Mouse (Mus musculus) urinary bladder, postnatal 25 days (tissue): Measurements from ENCODE around the gene Ybx2.

Source experiments
- DNase-seq: peaks from one replicate; pipeline ENCODE4 v3.0.0; 2022; ENCODE audit warnings: low spot score

Gene Ybx2

DNA sequence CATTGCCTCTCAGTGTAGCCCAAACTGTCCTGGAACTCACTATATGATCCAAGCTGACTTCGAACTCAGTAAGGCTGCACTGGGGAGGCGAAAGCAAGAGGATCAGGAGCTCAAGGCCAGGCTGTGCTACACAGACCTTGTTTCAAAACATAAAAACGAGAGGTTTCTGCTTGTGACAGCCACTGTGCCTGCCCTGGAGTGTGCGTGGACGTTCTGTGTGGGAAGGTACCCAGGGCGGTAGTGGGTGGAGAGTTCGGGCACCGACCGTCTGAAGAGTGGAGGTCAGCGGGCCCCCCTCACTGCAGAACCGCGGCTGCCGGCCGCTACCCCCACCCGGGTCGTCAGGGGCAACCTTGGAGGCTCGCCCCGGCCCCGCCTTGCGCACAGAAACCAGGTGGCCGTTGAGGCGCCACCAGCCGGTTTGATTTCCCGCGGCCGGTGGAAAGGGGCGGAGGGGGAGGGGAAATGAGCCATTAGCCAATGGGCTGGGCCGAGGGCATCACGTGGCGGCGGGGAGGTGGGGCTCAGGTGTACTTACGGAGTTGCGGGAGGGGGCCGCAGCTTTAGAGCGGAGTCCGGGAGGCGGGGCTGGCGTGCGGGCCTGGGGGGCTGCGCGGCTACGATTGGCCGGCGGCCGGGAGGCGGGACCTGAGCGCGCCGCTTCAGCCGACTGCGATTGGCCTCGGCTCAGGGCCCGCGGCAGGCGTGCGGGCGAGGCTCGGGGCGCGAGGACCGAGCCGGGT is at the start of gene Ybx2:
TSS of gene Ybx2 (plus strand) at position 660 of the 743 bp plus-strand sequence.
- peak; percentile 77 for DNase-seq

GRCm38 (mm10) chr11:69886907-69887635 is 48.5 kb upstream of the Ybx2 start:
- no peak for DNase-seq

GRCm38 (mm10) chr11:69891482-69891881 is 44.1 kb upstream of the Ybx2 start:
- DNase-seq: no peak

DNA sequence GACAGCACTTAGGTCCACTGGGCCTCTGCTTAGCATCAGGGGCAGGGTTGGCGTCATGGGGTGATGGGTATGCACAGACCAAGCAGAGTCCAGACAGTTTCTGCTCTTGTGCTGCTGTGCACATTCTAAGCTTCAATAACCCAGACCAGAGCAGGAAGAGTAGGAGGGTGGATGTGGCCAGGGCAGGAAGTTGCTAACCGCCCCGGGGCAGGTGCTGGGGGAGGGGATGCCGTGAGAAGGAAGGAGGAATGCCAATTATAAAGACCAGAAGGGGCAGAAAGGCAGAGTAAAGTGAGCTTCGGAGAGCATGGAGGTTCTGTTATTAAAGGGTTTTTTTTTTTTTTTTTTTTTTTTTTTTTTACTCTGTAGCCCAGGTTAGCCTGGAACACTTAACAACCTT is 40.9 kb upstream of the Ybx2 start:
- DNase-seq: no peak

- DNase-seq: no peak
Measured at GRCm38 (mm10) chr11:69895291-69895690, 40.3 kb upstream of the Ybx2 start, which contains the start of gene Acap1. Gene Acap1 (minus strand): TSS chr11:69895539.

GRCm38 (mm10) chr11:69899870-69900269 is 35.7 kb upstream of the Ybx2 start:
- DNase-seq: no peak

GRCm38 (mm10) chr11:69900471-69901405 is 34.9 kb upstream of the Ybx2 start, which contains the start of the genes 2810408A11Rik and Neurl4:
Gene 2810408A11Rik (minus strand): TSS chr11:69900987.
Gene Neurl4 (plus strand): TSS chr11:69901072.
- peak; percentile 76 for DNase-seq

GRCm38 (mm10) chr11:69901406-69901846 is 34.2 kb upstream of the Ybx2 start:
- peak; percentile 77 for DNase-seq

DNA sequence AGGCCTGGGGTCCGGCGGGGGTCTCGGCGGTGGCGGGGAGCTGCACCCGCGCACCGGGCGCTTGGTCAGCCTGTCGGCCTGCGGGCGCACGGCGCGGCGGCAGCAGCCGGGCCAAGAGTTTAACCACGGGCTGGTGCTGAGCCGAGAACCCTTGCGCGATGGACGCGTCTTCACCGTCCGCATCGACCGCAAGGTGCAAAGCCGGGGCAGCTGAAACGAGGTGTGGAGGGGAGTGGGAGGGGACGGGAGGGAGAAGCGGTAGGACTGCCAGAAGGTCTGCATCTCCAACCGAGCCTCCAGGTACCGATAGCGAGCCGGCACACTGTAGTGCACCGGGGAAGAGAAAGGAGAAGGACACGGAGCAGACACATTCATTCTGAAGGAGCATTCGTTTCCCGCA is 33.6 kb upstream of the Ybx2 start:
- DNase-seq: peak; percentile 25

DNA sequence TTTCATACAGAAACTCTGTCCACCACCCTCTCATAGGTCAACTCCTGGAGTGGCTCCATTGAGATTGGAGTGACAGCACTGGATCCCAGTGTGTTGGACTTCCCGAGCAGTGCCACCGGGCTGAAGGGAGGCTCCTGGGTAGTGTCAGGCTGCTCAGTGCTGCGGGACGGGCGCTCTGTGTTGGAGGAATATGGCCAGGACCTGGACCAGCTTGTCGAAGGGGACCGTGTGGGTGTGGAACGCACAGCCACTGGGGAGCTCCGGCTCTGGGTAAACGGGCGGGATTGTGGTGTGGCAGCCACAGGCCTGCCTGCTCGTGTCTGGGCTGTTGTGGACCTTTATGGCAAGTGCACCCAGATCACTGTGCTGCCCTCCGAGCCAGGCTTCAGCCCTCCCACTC is 32.6 kb upstream of the Ybx2 start:
- no peak for DNase-seq

- no peak for DNase-seq
Measured at GRCm38 (mm10) chr11:69904311-69904710, 31.3 kb upstream of the Ybx2 start.

DNA sequence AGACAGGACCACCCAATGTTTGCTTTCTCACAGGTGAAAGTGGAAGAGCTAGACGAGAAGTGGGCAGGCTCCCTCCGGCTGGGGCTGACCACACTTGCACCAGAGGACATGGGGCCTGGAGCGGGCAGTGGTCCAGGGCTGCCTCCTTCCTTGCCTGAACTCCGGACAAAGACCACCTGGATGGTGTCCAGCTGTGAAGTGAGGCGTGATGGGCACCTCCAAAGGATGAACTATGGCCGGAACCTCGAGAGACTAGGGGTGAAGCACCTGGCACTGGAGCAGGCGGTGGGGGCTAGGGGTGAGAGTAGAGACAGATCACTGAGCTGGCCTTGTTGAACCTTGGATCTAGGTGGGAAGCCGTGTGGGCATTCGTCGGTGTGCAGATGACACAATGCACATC is 27.0 kb upstream of the Ybx2 start:
- no peak for DNase-seq

DNA sequence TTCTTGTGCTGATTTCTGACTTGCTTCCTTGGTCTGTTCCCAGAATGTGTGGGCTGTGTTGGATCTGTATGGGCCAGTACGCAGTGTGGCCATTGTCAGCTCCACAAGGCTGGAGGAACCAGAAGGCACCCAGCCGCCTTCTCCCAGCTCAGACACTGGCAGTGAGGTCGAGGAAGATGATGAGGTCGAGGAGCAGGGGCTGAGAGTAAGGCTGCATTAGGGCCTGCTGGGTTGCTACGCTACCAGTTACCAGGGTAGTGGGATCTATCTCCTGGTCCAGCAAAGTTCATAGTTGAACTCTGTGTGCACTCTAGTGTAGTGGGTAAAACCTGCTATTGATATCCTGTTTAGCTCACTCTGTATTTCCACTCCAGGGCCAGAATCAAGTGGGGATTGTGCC is 26.4 kb upstream of the Ybx2 start:
- DNase-seq: no peak

- no peak for DNase-seq
Measured at GRCm38 (mm10) chr11:69910177-69910576, 25.4 kb upstream of the Ybx2 start.

- DNase-seq: no peak
Measured at GRCm38 (mm10) chr11:69910781-69911560, 24.6 kb upstream of the Ybx2 start.

DNA sequence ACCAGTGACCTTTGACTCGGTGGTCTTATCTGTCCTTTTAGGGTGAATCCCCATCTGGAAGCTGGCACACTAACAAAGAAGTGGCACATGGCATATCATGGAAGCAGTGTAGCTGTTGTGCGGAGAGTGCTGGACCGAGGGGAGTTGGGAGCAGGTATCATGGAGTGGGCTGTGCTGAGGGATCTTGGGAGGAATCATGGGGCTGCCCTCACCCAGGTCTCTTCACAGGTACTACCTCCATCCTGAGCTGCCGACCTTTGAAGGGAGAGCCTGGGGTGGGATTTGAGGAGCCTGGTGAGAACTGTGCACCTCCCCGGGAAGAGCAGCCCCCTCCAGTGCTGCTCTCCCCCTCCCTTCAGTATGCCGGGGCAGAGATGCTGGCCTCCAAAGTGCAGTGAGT is 23.9 kb upstream of the Ybx2 start:
- no peak for DNase-seq

DNA sequence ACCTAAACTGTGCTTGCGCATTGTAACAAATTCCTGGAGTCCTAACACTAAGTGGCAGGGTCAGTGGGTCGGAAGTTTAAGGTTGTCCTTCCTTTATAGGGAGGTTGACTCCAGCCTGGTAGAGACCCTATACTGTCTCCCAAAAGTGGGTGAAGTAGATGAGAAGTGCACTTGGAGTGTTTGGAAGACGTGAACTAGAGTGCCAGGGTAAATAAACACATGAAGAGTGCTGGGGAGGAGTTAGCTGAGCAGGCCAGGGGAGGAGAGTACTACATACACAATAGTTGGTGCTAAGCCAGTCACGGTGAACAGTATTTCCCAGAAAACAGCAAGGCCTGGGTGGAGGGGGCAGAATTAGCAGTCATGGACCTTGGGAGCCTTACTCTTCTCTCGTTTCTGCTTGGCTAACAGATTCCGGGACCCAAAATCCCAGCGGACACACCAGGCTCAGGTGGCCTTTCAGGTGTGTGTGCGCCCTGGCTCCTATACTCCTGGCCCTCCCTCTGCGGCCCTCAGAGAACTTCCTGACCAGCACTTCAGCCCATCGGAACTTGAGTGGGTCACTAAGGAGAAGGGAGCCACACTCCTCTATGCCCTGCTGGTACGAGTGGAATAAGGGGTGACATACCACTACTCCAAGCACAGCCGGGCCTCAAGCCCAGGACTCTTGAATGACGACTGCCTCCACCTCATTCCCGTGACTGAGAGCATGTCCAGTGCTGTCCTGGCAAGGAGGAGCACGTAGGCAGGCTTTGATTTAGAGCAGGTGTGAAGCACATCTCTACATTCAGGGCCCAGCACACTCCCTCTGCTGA is 22.7 kb upstream of the Ybx2 start:
- no peak for DNase-seq

DNA sequence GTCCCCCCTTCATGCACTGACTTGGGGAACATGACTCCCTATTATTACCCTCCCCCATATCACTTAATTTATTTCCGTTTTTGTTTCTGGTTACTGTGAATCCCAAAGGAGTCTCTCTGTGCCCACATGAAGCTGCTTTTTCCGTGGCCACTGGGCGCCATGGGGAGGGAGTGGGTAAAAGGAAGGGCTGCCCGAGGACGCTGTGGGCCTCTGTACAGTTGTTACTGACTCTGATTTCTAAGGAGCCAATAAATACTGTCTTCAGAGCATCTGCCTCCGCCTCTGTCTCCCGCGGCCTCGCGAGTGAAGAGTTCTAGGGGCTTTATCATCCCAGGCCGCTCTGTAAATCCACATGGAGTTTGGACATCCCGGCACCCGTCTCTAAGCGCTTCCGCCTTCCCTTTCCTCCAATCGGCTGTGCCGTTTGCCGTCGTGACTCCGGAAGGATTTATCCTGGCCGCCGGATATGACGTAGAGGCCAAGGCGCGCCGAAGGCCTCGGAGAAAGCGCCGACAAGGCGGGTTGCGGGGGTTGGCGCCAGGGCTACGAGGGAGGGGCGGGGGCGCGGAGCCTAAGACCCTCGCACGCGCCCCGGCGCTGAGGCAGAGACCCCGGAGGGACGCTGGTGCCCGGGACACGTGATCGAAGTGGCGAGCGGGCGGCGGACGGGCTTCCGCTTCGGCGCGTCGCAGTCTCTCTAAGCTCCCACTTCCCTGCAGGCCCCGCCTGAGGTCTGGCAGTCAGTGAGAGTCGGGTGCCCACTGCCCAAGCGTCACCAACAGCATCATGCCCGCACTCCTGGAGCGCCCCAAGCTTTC is 21.8 kb upstream of the Ybx2 start, which contains the start of gene Gps2:
TSS of gene Gps2 (plus strand) at position 335 of the 818 bp plus-strand sequence.
- DNase-seq: peak; percentile 89

GRCm38 (mm10) chr11:69914372-69914764 is 21.2 kb upstream of the Ybx2 start:
- DNase-seq: no peak
